Mouse (Mus musculus): ENCODE results near the gene Pcdh9. TPM values are rescaled to one million over a fixed set of nuclear protein-coding genes. Genes with fewer than 3 reads are reported as not detected.

Pcdh9 gene
- polyA plus RNA-seq, 1 experiment from 2014 or later = 141 TPM

- H3K4me2 ChIP-seq (ENCODE audit: low read length) = no peak overlapping the region
- no peak overlapping the region for H3K9ac ChIP-seq (replicated peaks; ENCODE audit: low read depth, low read length)
- no peak overlapping the region for H3K27ac ChIP-seq (ENCODE audit: low read length)
- whole genome bisulfite sequencing = 45% methylated on average over 6 of the region's 6 CpGs
- ATAC-seq = no peak
- H3K4me1 ChIP-seq (replicated peaks; ENCODE audit: control insufficient read depth, insufficient read depth, low read length) = no peaks in the 10 kb centered on the region; the same call in 1 of the 2 replicates
- H3K9me3 ChIP-seq (ENCODE audit: control insufficient read depth, low read length) = no peaks in the 10 kb centered on the region
- no peaks in the 10 kb centered on the region for H3K36me3 ChIP-seq (ENCODE audit: control insufficient read depth, insufficient read depth)
- H3K27me3 ChIP-seq (replicated peaks; ENCODE audit: control insufficient read depth, insufficient read depth, low read length) = no peaks in the 10 kb centered on the region
- no peak overlapping the region for H3K4me3 ChIP-seq (replicated peaks; ENCODE audit: low read length)
Measured at GRCm38 (mm10) chr14:93827159-93827558, 63.3 kb downstream of the Pcdh9 start.

DNA sequence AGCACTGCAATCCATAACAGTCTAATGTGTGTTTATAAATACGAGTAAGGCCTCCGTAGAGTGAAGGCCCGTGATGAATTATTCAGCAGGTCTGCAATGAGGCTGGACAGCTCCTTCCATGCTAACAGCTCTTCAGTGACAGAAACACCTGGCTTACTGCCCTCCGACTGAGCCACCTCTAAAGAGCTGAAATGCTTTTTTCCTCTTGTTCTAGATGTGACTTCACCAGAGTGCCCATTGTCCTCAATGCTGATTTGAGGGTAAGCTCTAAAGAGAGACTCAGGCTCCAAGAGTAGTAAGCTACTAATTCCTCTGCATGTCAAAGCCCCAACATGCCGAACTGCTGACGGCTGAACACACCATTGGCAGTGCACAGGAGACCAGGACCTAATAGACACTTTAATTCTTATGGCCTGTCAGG lies 64.4 kb downstream of the Pcdh9 start:
- no peaks in the 10 kb centered on the region for H3K9me3 ChIP-seq (ENCODE audit: control insufficient read depth, low read length)
- ATAC-seq = peak; percentile 49
- H3K27ac ChIP-seq (ENCODE audit: low read length) = no peak overlapping the region
- 15% methylated on average over 6 of the region's 6 CpGs for WGBS
- H3K4me3 ChIP-seq (replicated peaks; ENCODE audit: low read length) = no peak overlapping the region
- no peak overlapping the region for H3K4me2 ChIP-seq (ENCODE audit: low read length)
- no peaks in the 10 kb centered on the region for H3K27me3 ChIP-seq (replicated peaks; ENCODE audit: control insufficient read depth, insufficient read depth, low read length)
- H3K9ac ChIP-seq (replicated peaks; ENCODE audit: low read depth, low read length) = no peak overlapping the region
- H3K36me3 ChIP-seq (ENCODE audit: control insufficient read depth, insufficient read depth) = no peaks in the 10 kb centered on the region
- no peaks in the 10 kb centered on the region; the same call in 1 of the 2 replicates for H3K4me1 ChIP-seq (replicated peaks; ENCODE audit: control insufficient read depth, insufficient read depth, low read length)

DNA sequence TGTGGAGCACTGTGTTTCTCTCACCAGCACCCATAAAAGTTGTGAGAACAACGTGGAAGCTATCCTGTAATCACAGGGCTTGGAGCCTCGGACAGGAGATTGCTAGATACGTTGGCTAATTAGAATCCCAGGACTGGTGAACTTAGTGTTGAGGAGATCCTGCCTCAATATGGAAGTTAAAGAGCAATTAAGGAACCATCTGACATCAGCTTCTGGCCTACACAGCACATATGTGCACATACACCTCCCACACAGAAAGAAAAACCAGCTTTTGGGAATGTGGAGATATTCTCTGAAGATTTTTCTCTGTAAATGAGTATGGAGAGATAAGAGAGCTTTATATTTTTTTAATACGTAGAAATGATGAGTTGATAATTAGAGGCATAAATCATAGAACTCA lies 71.6 kb downstream of the Pcdh9 start:
- no peak overlapping the region for H3K9ac ChIP-seq (replicated peaks; ENCODE audit: low read depth, low read length)
- ATAC-seq = no peak
- H3K36me3 ChIP-seq (ENCODE audit: control insufficient read depth, insufficient read depth) = no peaks in the 10 kb centered on the region
- H3K4me3 ChIP-seq (replicated peaks; ENCODE audit: low read length) = no peak overlapping the region
- no peak overlapping the region for H3K27ac ChIP-seq (ENCODE audit: low read length)
- WGBS = 62% methylated on average over 4 of the region's 4 CpGs
- no peaks in the 10 kb centered on the region for H3K9me3 ChIP-seq (ENCODE audit: control insufficient read depth, low read length)
- H3K27me3 ChIP-seq (replicated peaks; ENCODE audit: control insufficient read depth, insufficient read depth, low read length) = no peaks in the 10 kb centered on the region
- peaks cover 3% of the 10 kb centered on the region for H3K4me1 ChIP-seq (replicated peaks; ENCODE audit: control insufficient read depth, insufficient read depth, low read length)
- no peak overlapping the region for H3K4me2 ChIP-seq (ENCODE audit: low read length)

GRCm38 (mm10) chr14:93817591-93817990 lies 72.9 kb downstream of the Pcdh9 start:
- no peak overlapping the region for H3K4me3 ChIP-seq (replicated peaks; ENCODE audit: low read length)
- H3K36me3 ChIP-seq (ENCODE audit: control insufficient read depth, insufficient read depth) = no peaks in the 10 kb centered on the region
- ATAC-seq = no peak
- no peaks in the 10 kb centered on the region for H3K9me3 ChIP-seq (ENCODE audit: control insufficient read depth, low read length)
- no peak overlapping the region for H3K27ac ChIP-seq (ENCODE audit: low read length)
- no peak overlapping the region for H3K9ac ChIP-seq (replicated peaks; ENCODE audit: low read depth, low read length)
- WGBS = 6% methylated on average over 4 of the region's 4 CpGs
- no peak overlapping the region for H3K4me2 ChIP-seq (ENCODE audit: low read length)
- H3K27me3 ChIP-seq (replicated peaks; ENCODE audit: control insufficient read depth, insufficient read depth, low read length) = no peaks in the 10 kb centered on the region
- peaks cover 3% of the 10 kb centered on the region for H3K4me1 ChIP-seq (replicated peaks; ENCODE audit: control insufficient read depth, insufficient read depth, low read length)

DNA sequence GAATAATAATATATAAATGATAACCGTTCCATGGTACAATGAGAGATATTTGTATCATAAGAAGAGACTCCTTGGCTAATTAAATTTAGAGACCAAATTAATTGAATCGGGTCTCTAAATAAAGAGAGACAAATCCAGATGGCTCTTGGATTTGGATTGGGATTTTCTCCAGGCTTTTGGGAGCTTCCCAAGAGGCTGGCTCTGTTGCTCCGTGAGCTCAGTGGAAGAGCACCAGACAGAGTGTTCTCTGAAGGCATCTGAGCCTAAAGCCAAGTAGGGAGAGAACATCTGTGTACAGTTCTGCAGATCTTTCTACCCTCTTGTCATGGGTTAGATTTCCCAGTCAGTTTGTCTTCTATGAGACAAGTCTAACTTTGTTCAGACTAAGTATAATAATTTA lies 95.9 kb downstream of the Pcdh9 start:
- Histone ChIP-seq H3K4me2 (ENCODE audit: low read length) (no peak overlapping the region), H3K27me3 (replicated peaks; ENCODE audit: control insufficient read depth, insufficient read depth, low read length) (no peaks in the 10 kb centered on the region), H3K4me1 (replicated peaks; ENCODE audit: control insufficient read depth, insufficient read depth, low read length) (no peaks in the 10 kb centered on the region), H3K27ac (ENCODE audit: low read length) (no peak overlapping the region), H3K9ac (replicated peaks; ENCODE audit: low read depth, low read length) (no peak overlapping the region), H3K4me3 (replicated peaks; ENCODE audit: low read length) (no peak overlapping the region), H3K36me3 (ENCODE audit: control insufficient read depth, insufficient read depth) (no peaks in the 10 kb centered on the region), H3K9me3 (ENCODE audit: control insufficient read depth, low read length) (no peaks in the 10 kb centered on the region)
- WGBS = 76% methylated on average over 3 of the region's 3 CpGs
- ATAC-seq = no peak

DNA sequence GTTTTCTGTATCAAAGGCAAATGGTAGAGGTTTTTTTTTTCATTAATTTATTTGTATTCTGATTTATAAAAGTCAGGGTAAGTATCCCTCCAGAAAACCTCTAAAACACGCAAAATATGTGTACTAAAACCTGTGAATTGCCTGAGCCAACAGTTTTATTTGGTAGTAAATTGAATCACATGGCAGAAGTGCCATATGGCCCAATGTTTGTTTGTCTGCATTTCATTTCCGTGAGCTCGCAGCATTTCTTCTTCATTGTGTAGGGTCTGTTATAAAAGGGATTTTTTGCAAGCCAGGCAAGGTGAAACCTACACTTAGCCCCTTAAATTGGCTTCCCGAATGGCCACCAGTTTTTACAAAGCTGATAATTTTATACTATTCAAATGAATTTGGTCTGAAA lies 104.2 kb downstream of the Pcdh9 start:
- Histone ChIP-seq H3K9me3 (ENCODE audit: control insufficient read depth, low read length) (peaks cover 4% of the 10 kb centered on the region; the same call in 1 of the 2 replicates), H3K4me2 (ENCODE audit: low read length) (no peak overlapping the region), H3K27ac (ENCODE audit: low read length) (no peak overlapping the region), H3K4me3 (replicated peaks; ENCODE audit: low read length) (no peak overlapping the region), H3K4me1 (replicated peaks; ENCODE audit: control insufficient read depth, insufficient read depth, low read length) (no peaks in the 10 kb centered on the region; the same call in 1 of the 2 replicates), H3K36me3 (ENCODE audit: control insufficient read depth, insufficient read depth) (no peaks in the 10 kb centered on the region), H3K27me3 (replicated peaks; ENCODE audit: control insufficient read depth, insufficient read depth, low read length) (no peaks in the 10 kb centered on the region), H3K9ac (replicated peaks; ENCODE audit: low read depth, low read length) (no peak overlapping the region)
- 35% methylated on average over 4 of the region's 4 CpGs for WGBS
- no peak for ATAC-seq

DNA sequence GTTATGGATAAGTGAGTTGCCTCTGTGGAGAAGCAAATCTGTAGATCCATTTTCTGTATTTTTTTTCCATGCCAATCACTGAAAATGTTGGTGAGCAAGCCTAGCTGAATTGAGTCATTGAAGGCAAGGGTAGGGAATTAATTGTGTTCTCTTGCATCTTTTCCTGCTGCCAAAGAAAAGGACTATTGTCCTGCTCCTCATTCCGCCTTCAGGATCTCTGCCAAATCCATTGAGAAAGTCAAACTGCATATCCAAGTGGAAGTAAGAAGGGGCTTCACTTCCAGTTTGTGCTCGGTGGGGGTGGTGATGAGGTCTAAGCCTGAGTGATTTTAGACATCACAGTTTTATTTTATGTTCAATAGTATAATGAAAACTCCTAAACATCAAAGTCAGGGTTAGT lies 105.4 kb downstream of the Pcdh9 start:
- no peaks in the 10 kb centered on the region for H3K27me3 ChIP-seq (replicated peaks; ENCODE audit: control insufficient read depth, insufficient read depth, low read length)
- no peaks in the 10 kb centered on the region for H3K36me3 ChIP-seq (ENCODE audit: control insufficient read depth, insufficient read depth)
- H3K4me1 ChIP-seq (replicated peaks; ENCODE audit: control insufficient read depth, insufficient read depth, low read length) = no peaks in the 10 kb centered on the region; the same call in 1 of the 2 replicates
- H3K4me3 ChIP-seq (replicated peaks; ENCODE audit: low read length) = no peak overlapping the region
- 6% methylated on average over 2 of the region's 2 CpGs for WGBS
- H3K9me3 ChIP-seq (ENCODE audit: control insufficient read depth, low read length) = peaks cover 4% of the 10 kb centered on the region; the same call in 1 of the 2 replicates
- ATAC-seq = no peak
- H3K27ac ChIP-seq (ENCODE audit: low read length) = no peak overlapping the region
- no peak overlapping the region for H3K4me2 ChIP-seq (ENCODE audit: low read length)
- H3K9ac ChIP-seq (replicated peaks; ENCODE audit: low read depth, low read length) = no peak overlapping the region

DNA sequence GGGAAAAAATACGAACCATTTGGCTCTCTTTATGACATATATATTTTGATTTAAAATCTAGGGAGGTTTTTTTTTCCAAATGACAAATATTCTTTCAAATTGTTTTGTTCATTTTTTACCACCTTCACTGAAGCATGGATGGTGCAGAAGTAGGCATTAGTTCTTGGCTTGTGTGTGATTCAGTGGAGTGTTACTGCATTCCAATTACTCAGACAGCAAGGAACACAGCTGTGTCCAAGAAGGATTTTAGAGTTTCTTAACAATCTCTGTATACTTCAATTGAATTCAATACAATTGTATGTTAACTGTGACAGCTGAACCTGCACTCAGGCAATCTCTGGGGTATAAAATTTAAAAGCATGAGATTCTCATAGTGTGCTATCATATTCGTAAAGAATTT lies 127.6 kb downstream of the Pcdh9 start:
- Histone ChIP-seq H3K4me1 (replicated peaks; ENCODE audit: control insufficient read depth, insufficient read depth, low read length) (no peaks in the 10 kb centered on the region), H3K4me2 (ENCODE audit: low read length) (no peak overlapping the region), H3K9ac (replicated peaks; ENCODE audit: low read depth, low read length) (no peak overlapping the region), H3K9me3 (ENCODE audit: control insufficient read depth, low read length) (no peaks in the 10 kb centered on the region), H3K4me3 (replicated peaks; ENCODE audit: low read length) (no peak overlapping the region), H3K27ac (ENCODE audit: low read length) (no peak overlapping the region), H3K36me3 (ENCODE audit: control insufficient read depth, insufficient read depth) (no peaks in the 10 kb centered on the region), H3K27me3 (replicated peaks; ENCODE audit: control insufficient read depth, insufficient read depth, low read length) (no peaks in the 10 kb centered on the region)
- 93% methylated on average over 2 of the region's 2 CpGs for WGBS
- no peak for ATAC-seq

GRCm38 (mm10) chr14:93734077-93734673 lies 156.3 kb downstream of the Pcdh9 start:
- Histone ChIP-seq H3K4me3 (replicated peaks; ENCODE audit: low read length) (no peak overlapping the region), H3K4me1 (replicated peaks; ENCODE audit: control insufficient read depth, insufficient read depth, low read length) (no peaks in the 10 kb centered on the region), H3K36me3 (ENCODE audit: control insufficient read depth, insufficient read depth) (no peaks in the 10 kb centered on the region), H3K9me3 (ENCODE audit: control insufficient read depth, low read length) (no peaks in the 10 kb centered on the region), H3K4me2 (ENCODE audit: low read length) (no peak overlapping the region), H3K9ac (replicated peaks; ENCODE audit: low read depth, low read length) (no peak overlapping the region), H3K27ac (ENCODE audit: low read length) (no peak overlapping the region), H3K27me3 (replicated peaks; ENCODE audit: control insufficient read depth, insufficient read depth, low read length) (no peaks in the 10 kb centered on the region)
- ATAC-seq = no peak
- WGBS = 73% methylated on average over 10 of the region's 10 CpGs

DNA sequence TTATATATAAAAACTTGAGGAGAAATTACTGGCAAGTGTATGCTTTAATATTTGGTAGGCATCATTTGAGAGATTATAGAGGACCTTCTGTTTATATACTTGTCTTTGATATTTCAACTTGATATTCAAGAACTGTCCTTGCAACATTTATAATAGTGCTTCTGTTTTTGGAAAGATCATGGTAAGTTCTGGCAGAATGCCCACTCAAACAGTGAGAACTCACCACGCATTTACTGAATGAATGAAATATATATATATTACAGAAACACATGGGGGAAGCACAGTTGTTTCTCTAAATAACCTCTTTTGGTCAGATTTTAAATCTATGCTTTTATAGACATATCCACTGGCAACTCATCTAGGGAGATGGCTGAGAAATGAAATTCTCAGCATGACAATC lies 164.7 kb downstream of the Pcdh9 start:
- 75% methylated on average over 1 of the region's 1 CpGs for WGBS

More for the DNA sequence above, 164.7 kb downstream of the Pcdh9 start:
- Histone ChIP-seq H3K36me3 (ENCODE audit: control insufficient read depth, insufficient read depth) (no peaks in the 10 kb centered on the region), H3K4me2 (ENCODE audit: low read length) (no peak overlapping the region), H3K27ac (ENCODE audit: low read length) (no peak overlapping the region), H3K4me3 (replicated peaks; ENCODE audit: low read length) (no peak overlapping the region), H3K9me3 (ENCODE audit: control insufficient read depth, low read length) (no peaks in the 10 kb centered on the region), H3K4me1 (replicated peaks; ENCODE audit: control insufficient read depth, insufficient read depth, low read length) (no peaks in the 10 kb centered on the region), H3K27me3 (replicated peaks; ENCODE audit: control insufficient read depth, insufficient read depth, low read length) (no peaks in the 10 kb centered on the region), H3K9ac (replicated peaks; ENCODE audit: low read depth, low read length) (no peak overlapping the region)
- ATAC-seq = no peak
